Mouse (Mus musculus): ENCODE measurements around the gene Tvp23a.

GRCm38 (mm10) chr16:10432387-10432786 lies 14.8 kb downstream of the Tvp23a start:
- TF ChIP-seq USF1 (IDR thresholded peaks at IDR 0.05; ENCODE audit: low read depth) (no peak), MYOD1 (IDR thresholded peaks at IDR 0.05; ENCODE audit: control insufficient read depth in 1 of 3, insufficient read length in 2 of 3, low read depth in 2 of 3) (no peak), MAX (IDR thresholded peaks at IDR 0.05; ENCODE audit: low read depth) (no peak), CEBPB (IDR thresholded peaks at IDR 0.05; ENCODE audit: insufficient read depth, poor library complexity, severe bottlenecking) (no peak)

Data from myocyte (in vitro differentiated cells).